Mouse (Mus musculus) embryonic facial prominence, embryonic 14.5 days (tissue): ENCODE results near the gene Ifnar2. TPM values are rescaled to one million over a fixed set of nuclear protein-coding genes. Genes with fewer than 3 reads are reported as not detected.

Experiments used
- ATAC-seq: fragments of 200-750 bp; cut with Nextera tagmentation; 2 replicates; pipeline ENCODE4 v1.8.0; 2017; ENCODE audit warnings: low read depth, moderate number of reproducible peaks, moderate TSS enrichment
- DNase-seq: peaks from one replicate; pipeline ENCODE4 v3.0.0-alpha.2; 2015; ENCODE audit warnings: low spot score
- H3K27ac ChIP-seq: fragments of 300-500 bp; sonication (generic); replicated peaks from 2 replicates; pipeline ENCODE4 v1.5.1; 2014; ENCODE audit warnings: low read depth, mild to moderate bottlenecking, low read length, moderate library complexity
- H3K27me3 ChIP-seq: fragments of 300-500 bp; sonication (generic); replicated peaks from 2 replicates; pipeline ENCODE4 v1.6.1; 2014; ENCODE audit warnings: low read length; ENCODE audit not compliant: control insufficient read depth, insufficient read depth
- H3K36me3 ChIP-seq: fragments of 300-500 bp; sonication (generic); 2 replicates; pipeline ENCODE4 v1.6.1; 2014; ENCODE audit warnings: low read length, mixed read lengths; ENCODE audit not compliant: control insufficient read depth, insufficient read depth
- H3K4me1 ChIP-seq: fragments of 300-500 bp; sonication (generic); 2 replicates; pipeline ENCODE4 v1.6.1; 2014; ENCODE audit warnings: antibody characterized with exemption, low read length; ENCODE audit not compliant: control insufficient read depth, insufficient read depth
- H3K4me2 ChIP-seq: fragments of 300-500 bp; sonication (generic); 2 replicates; pipeline ENCODE4 v1.6.1; 2014; ENCODE audit warnings: low read depth, mild to moderate bottlenecking, low read length, moderate library complexity, mixed read lengths
- H3K4me3 ChIP-seq: fragments of 300-500 bp; sonication (generic); 2 replicates; pipeline ENCODE4 v1.5.1; 2014; ENCODE audit warnings: low read depth, mild to moderate bottlenecking, low read length
- H3K9ac ChIP-seq: fragments of 300-500 bp; sonication (generic); 2 replicates; pipeline ENCODE4 v1.6.1; 2014; ENCODE audit warnings: low read depth, mild to moderate bottlenecking, low read length, moderate library complexity, mixed read lengths
- H3K9me3 ChIP-seq: fragments of 300-500 bp; sonication (generic); 2 replicates; pipeline ENCODE4 v1.6.1; 2016; ENCODE audit warnings: low read length; ENCODE audit not compliant: control insufficient read depth
- WGBS: fragments of 180-500 bp; shearing (Covaris S2); extraction: QIAGEN DNeasy Blood & Tissue Kit; methylation state at CpG from one replicate; pipeline ENCODE4 v1.1.7; 2014; 5-methylcytosine and 5-hydroxymethylcytosine counted together
- polyA plus RNA-seq: library from polyadenylated mRNA; unstranded; fragments of >200 nt; fragmentation: Nextera tagmentation; extraction: Ambion mirVana; gene quantifications from 2 replicates; pipeline ENCODE4 v1.2.1, GENCODE M21; 2014

Ifnar2 gene
- polyA plus RNA-seq, 1 experiment from 2014 or later, result 67.7 TPM

DNA sequence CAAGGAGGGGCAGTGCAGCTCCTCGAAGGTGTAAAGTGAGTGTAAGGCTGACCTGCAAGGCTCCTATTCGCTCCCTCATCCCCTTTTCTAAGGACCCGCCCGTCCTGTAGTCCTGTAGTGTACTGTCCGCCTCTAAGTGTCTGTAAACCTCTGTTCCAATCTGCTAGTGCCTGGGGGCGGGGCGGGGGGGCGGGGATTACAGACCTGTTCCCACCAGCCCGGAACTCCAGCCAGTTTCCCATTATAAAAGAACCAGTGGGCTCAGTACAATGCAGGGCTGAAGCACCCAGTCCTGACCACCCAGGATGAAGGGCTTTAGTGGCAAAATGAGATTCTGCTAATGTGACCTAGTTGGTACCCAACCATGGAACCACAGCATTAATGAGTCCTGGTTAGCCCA lies 6.4 kb downstream of the Ifnar2 start:
- DNase-seq (no peak), ATAC-seq (peak; percentile 60)
- Histone ChIP-seq H3K4me3 (no peak overlapping the region), H3K27me3 (no peaks in the 10 kb centered on the region), H3K27ac (peak overlapping the region; percentile 69), H3K36me3 (peaks cover 4% of the 10 kb centered on the region; the same call in 1 of the 2 replicates), H3K9ac (0 out of 2 replicates have a peak overlapping the region, but pooled peaks have one; percentile 20), H3K9me3 (no peaks in the 10 kb centered on the region), H3K4me1 (peaks cover 15% of the 10 kb centered on the region), H3K4me2 (peak overlapping the region; percentile 31)
- WGBS, result 25% methylated on average over 9 of the region's 9 CpGs

- no peaks in the 10 kb centered on the region for H3K9me3 ChIP-seq
- WGBS, result 23% methylated on average over 3 of the region's 3 CpGs
- H3K4me3 ChIP-seq, result no peak overlapping the region
- DNase-seq, result peak; percentile 71
- peaks cover 14% of the 10 kb centered on the region for H3K4me1 ChIP-seq
- 0 out of 2 replicates have a peak overlapping the region, but pooled peaks have one; percentile 9 for H3K9ac ChIP-seq
- no peaks in the 10 kb centered on the region for H3K27me3 ChIP-seq
- no peak overlapping the region for H3K4me2 ChIP-seq
- peak overlapping the region; percentile 69 for H3K27ac ChIP-seq
- ATAC-seq, result peak; percentile 5; the same call in 1 of the 2 replicates
- peaks cover 7% of the 10 kb centered on the region for H3K36me3 ChIP-seq
Measured at GRCm38 (mm10) chr16:91379412-91379811, 6.8 kb downstream of the Ifnar2 start.

DNA sequence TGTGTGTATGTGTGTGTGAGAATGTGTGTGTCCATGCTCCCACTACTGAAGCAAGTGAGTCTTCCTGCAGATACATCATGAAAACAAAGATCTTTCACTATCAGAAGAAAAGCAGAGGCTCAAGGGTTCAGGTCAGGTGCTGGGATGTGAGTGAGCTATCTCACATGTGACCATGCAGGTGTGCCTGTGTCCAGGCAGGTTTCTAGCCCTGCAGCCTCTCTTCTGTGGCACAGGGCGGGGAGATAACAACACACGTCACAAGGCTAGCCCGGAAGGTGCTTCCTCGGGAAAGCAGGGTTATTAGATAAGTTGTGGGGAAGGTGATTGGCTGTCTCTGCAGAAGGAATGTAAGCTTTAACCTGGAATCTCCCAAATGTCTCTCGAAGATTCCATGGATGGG lies 7.6 kb downstream of the Ifnar2 start:
- no peaks in the 10 kb centered on the region for H3K27me3 ChIP-seq
- ATAC-seq (no peak), DNase-seq (no peak)
- H3K4me2 ChIP-seq, result no peak overlapping the region
- WGBS, result 81% methylated on average over 5 of the region's 5 CpGs
- H3K27ac ChIP-seq, result no peak overlapping the region
- no peaks in the 10 kb centered on the region for H3K9me3 ChIP-seq
- no peak overlapping the region for H3K9ac ChIP-seq
- H3K4me1 ChIP-seq, result peaks cover 14% of the 10 kb centered on the region
- peaks cover 14% of the 10 kb centered on the region for H3K36me3 ChIP-seq
- H3K4me3 ChIP-seq, result no peak overlapping the region

DNA sequence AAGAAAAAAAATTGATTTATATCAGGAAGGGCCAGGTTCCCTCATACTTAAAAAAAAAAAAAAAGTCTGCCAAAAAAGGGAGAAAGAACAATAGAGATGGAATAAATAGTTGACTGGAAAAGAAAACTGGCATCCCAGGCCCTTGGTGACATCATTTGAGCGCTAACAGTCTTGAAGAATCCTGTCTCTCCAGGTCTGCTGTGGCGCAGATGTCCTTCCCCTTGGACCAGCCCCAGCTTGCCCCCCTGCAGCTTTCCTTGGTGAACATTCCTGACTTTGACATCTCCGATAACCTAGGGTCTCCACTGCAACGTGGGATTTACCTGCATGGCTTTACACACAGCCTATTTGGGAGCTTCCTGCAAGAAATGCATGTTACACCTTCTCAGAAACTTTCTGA lies 9.0 kb downstream of the Ifnar2 start:
- Histone ChIP-seq H3K27me3 (no peaks in the 10 kb centered on the region), H3K4me1 (peaks cover 11% of the 10 kb centered on the region), H3K4me2 (no peak overlapping the region), H3K9ac (no peak overlapping the region), H3K4me3 (no peak overlapping the region), H3K27ac (no peak overlapping the region), H3K36me3 (peaks cover 19% of the 10 kb centered on the region), H3K9me3 (no peaks in the 10 kb centered on the region)
- no peak for ATAC-seq
- no peak for DNase-seq
- 78% methylated on average over 4 of the region's 4 CpGs for WGBS

DNA sequence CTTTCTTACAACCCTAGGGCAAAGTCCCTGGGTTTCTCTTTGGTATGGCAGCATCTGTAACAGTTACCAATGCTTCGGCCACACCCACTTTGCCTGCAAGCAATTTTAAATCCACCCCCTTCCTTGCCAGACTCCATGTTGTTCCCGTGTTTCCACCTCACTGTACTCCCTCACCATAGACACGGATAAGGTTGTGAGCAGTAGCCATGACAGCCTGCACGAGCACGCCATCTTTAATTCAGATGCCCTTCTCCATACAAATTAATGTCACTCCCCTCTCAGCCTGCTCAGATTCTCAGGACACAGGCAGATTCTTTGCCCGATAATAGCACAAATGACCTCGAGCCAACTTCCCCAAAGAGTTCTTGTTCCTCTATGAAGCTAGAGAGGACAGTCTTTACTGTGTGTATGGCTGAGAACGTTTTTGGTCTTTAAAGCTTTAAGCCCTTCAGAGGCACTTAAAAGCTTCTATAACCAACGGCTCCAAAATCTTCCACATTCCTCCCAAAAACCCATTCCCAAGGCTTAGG lies 9.7 kb downstream of the Ifnar2 start:
- no peak overlapping the region for H3K27ac ChIP-seq
- DNase-seq, result no peak
- 80% methylated on average over 9 of the region's 9 CpGs for WGBS
- H3K36me3 ChIP-seq, result peaks cover 26% of the 10 kb centered on the region
- no peaks in the 10 kb centered on the region for H3K9me3 ChIP-seq
- no peak for ATAC-seq
- H3K27me3 ChIP-seq, result no peaks in the 10 kb centered on the region
- H3K4me1 ChIP-seq, result peaks cover 10% of the 10 kb centered on the region
- no peak overlapping the region for H3K4me2 ChIP-seq
- H3K4me3 ChIP-seq, result no peak overlapping the region
- H3K9ac ChIP-seq, result no peak overlapping the region

DNA sequence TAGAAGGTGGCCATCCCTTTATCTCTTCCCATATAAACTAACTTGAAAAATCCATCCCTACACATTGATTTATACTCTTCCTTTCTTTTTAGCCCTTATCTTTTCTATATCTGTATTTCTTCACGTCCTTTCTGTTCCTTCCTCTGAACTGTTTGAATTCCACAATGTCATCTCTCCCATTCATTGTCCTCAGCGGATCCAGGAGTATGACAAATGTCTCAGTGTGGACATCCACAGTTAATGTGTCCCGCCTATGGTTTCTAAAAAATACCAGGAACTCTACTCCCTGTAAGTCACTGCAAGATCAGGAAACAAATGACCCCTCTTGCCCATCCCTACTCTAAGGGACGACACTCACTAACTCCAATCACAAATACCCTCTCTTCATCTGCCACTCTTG lies 11.6 kb downstream of the Ifnar2 start:
- H3K4me3 ChIP-seq, result no peak overlapping the region
- no peak overlapping the region for H3K9ac ChIP-seq
- no peaks in the 10 kb centered on the region for H3K9me3 ChIP-seq
- H3K4me2 ChIP-seq, result no peak overlapping the region
- H3K36me3 ChIP-seq, result peaks cover 43% of the 10 kb centered on the region
- DNase-seq, result no peak
- H3K4me1 ChIP-seq, result peaks cover 3% of the 10 kb centered on the region
- H3K27ac ChIP-seq, result no peak overlapping the region
- H3K27me3 ChIP-seq, result no peaks in the 10 kb centered on the region
- 84% methylated on average over 4 of the region's 4 CpGs for WGBS
- ATAC-seq, result no peak

DNA sequence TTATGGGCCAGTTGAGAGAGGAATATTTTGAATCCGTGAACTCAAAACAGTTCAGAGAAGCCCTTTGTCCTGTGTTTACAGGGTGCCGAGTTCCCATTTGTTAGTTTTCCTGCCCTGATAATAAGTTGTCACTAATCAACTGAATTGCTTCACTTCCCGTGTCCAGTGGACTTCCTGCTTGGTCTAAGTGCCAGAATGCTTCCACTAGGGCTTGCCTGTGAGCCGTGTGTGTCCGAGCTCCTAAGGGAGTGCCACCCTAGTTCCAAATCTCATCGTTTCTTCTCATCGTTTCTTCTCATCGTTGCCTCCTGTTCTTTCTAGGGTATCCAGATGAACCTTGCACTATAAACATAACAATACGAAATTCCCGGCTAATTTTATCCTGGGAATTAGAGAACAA lies 13.0 kb downstream of the Ifnar2 start:
- DNase-seq (no peak), ATAC-seq (no peak)
- H3K4me1 ChIP-seq, result no peaks in the 10 kb centered on the region
- no peak overlapping the region for H3K9ac ChIP-seq
- 54% methylated on average over 10 of the region's 10 CpGs for WGBS
- no peak overlapping the region for H3K4me3 ChIP-seq
- no peaks in the 10 kb centered on the region for H3K9me3 ChIP-seq
- peaks cover 57% of the 10 kb centered on the region for H3K36me3 ChIP-seq
- no peaks in the 10 kb centered on the region for H3K27me3 ChIP-seq
- H3K4me2 ChIP-seq, result no peak overlapping the region
- no peak overlapping the region for H3K27ac ChIP-seq

DNA sequence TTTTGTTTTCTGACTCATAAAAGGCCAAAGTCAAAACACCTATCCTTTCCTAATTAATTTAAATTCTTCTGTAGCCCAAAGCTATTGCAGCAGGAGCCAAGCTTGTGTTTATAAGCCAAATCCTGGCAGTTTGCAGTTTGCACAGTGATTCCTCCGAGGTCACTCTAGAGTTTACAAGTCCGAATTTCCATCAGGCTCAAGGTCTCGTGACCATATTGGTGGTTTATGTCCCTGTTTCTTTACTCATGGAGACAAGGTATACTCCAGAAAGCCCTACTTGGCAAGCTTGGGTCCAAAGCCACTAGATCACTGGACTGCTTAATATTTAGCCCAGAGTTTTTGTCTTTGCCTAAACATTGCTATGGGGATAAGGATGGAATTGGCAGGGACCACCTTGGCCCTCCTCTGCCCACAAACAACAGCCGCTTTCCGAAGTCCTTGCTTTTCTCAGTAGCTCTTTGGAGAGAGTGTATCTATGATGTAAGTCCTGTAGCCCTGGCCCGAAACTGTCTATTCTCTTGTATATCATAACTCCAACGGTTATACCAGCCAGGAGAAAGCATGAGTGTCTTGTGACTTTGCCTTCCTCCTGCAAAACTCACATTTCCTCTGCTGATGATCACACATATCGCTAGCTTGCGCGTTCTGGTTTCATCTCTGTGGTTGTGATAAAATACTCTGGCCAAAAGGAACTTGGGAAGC lies 14.0 kb downstream of the Ifnar2 start:
- DNase-seq (no peak), ATAC-seq (no peak)
- no peaks in the 10 kb centered on the region for H3K4me1 ChIP-seq
- peaks cover 63% of the 10 kb centered on the region for H3K36me3 ChIP-seq
- 90% methylated on average over 10 of the region's 10 CpGs for WGBS
- no peaks in the 10 kb centered on the region for H3K9me3 ChIP-seq
- H3K4me2 ChIP-seq, result no peak overlapping the region
- H3K4me3 ChIP-seq, result no peak overlapping the region
- H3K27ac ChIP-seq, result no peak overlapping the region
- no peaks in the 10 kb centered on the region for H3K27me3 ChIP-seq
- no peak overlapping the region for H3K9ac ChIP-seq

DNA sequence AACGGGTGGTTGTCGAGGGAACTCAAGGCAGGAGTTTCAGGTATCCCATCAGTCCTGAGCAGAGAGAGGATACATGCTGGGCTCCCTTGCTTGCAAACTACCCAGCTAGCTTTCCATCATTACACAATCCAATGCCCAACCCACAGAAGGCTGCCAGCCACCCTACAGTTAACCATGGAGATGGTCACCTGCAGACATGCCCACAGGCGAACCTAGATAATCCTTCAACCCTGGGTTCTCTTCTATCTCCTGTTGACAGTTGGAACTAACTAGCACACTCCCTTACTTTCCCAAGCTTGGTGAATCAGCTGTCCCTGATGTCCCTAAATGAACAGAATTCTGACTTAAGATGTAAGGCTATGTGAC lies 14.5 kb downstream of the Ifnar2 start:
- Histone ChIP-seq H3K4me1 (no peaks in the 10 kb centered on the region), H3K27me3 (no peaks in the 10 kb centered on the region), H3K9me3 (no peaks in the 10 kb centered on the region), H3K4me2 (no peak overlapping the region), H3K4me3 (no peak overlapping the region), H3K36me3 (peaks cover 68% of the 10 kb centered on the region), H3K27ac (no peak overlapping the region), H3K9ac (no peak overlapping the region)
- DNase-seq, result no peak
- no peak for ATAC-seq
- 74% methylated on average over 3 of the region's 3 CpGs for WGBS
